13 mouse cellular contexts compared by ENCODE assay signal in genomic region chr3:122417466-122417865, GRCm38 (mm10).
"Had no signal": no experiment of that assay in that cellular context is flagged by ENCODE, and none has a peak within 500 bp of the region (broad histone marks: within the 10 kb centered on the region; RNA-seq: fewer than 3 reads in every experiment).

No protein-coding gene starts in this region.

- H3K9me3 ChIP-seq: limb, embryonic 13.5 days; liver, embryonic 13.5 days; neural tube, embryonic 15.5 days had no signal

- ATAC-seq: hindbrain, embryonic 16.5 days; inflammation-experienced regulatory T-cells, adult 6 months had no signal

- DNase-seq: left cerebral cortex, postnatal 4 days; liver, embryonic 13.5 days; lung, adult 18-20 months; lung, postnatal 36 days; midbrain, embryonic 14.5 days; thymus, adult 2 months; thymus, postnatal 25 days had no signal

- H3K4me3 ChIP-seq: layer of hippocampus, adult 2 months; limb, embryonic 13.5 days; liver, embryonic 13.5 days; myocyte; neural tube, embryonic 15.5 days had no signal

- H3K36me3 ChIP-seq: limb, embryonic 13.5 days; liver, embryonic 13.5 days; neural tube, embryonic 15.5 days had no signal

- H3K27ac ChIP-seq: layer of hippocampus, adult 2 months; limb, embryonic 13.5 days; liver, embryonic 13.5 days; neural tube, embryonic 15.5 days had no signal

- H3K4me2 ChIP-seq: limb, embryonic 13.5 days; liver, embryonic 13.5 days; neural tube, embryonic 15.5 days had no signal

- H3K9ac ChIP-seq: limb, embryonic 13.5 days; liver, embryonic 13.5 days; neural tube, embryonic 15.5 days had no signal
